Mouse (Mus musculus): ENCODE data around the gene Prodh2. TPM values are rescaled to one million over a fixed set of nuclear protein-coding genes. Genes with fewer than 3 reads are reported as not detected.

The Prodh2 gene
- polyA plus RNA-seq, 1 experiment from 2014 or later: not detected

- H3K27ac ChIP-seq: peak overlapping the region; percentile 95
Measured at GRCm38 (mm10) chr7:30553021-30553589, 59.7 kb downstream of the Prodh2 start.

GRCm38 (mm10) chr7:30553810-30554584, 60.6 kb downstream of the Prodh2 start:
- Histone ChIP-seq H3K4me1 (peaks cover 36% of the 10 kb centered on the region), H3K36me3 (peaks cover 42% of the 10 kb centered on the region), H3K27ac (peak overlapping the region; percentile 95; the same call in 1 of the 2 replicates), H3K9ac (peak overlapping the region; percentile 77), H3K4me3 (peak overlapping the region; percentile 68), H3K9me3 (no peaks in the 10 kb centered on the region), H3K27me3 (no peaks in the 10 kb centered on the region), H3K4me2 (replicated peaks) (peak overlapping the region; percentile 94)
- 84% methylated on average over 22 of the region's 22 CpGs for WGBS
- ATAC-seq (ENCODE audit: low FRiP score, low read depth): no peak

More at GRCm38 (mm10) chr7:30553021-30553589, 59.7 kb downstream of the Prodh2 start:
- H3K9ac ChIP-seq: peak overlapping the region; percentile 77
- H3K27me3 ChIP-seq: no peaks in the 10 kb centered on the region
- peaks cover 27% of the 10 kb centered on the region for H3K4me1 ChIP-seq
- H3K9me3 ChIP-seq: no peaks in the 10 kb centered on the region
- peak overlapping the region; percentile 68 for H3K4me3 ChIP-seq
- H3K36me3 ChIP-seq: peaks cover 51% of the 10 kb centered on the region
- H3K4me2 ChIP-seq (replicated peaks): peak overlapping the region; percentile 94
- ATAC-seq (ENCODE audit: low FRiP score, low read depth): no peak
- 5% methylated on average over 23 of the region's 23 CpGs for WGBS

- Histone ChIP-seq H3K4me1 (peaks cover 46% of the 10 kb centered on the region), H3K36me3 (peaks cover 36% of the 10 kb centered on the region), H3K9me3 (no peaks in the 10 kb centered on the region), H3K27ac (no peak overlapping the region), H3K27me3 (no peaks in the 10 kb centered on the region), H3K4me2 (replicated peaks) (no peak overlapping the region), H3K4me3 (no peak overlapping the region), H3K9ac (no peak overlapping the region)
- ATAC-seq (ENCODE audit: low FRiP score, low read depth): no peak
- 93% methylated on average over 18 of the region's 18 CpGs for WGBS
Measured at GRCm38 (mm10) chr7:30556894-30557536, 63.6 kb downstream of the Prodh2 start.

GRCm38 (mm10) chr7:30557901-30558514, 64.6 kb downstream of the Prodh2 start:
- H3K4me2 ChIP-seq (replicated peaks): peak overlapping the region; percentile 96
- no peaks in the 10 kb centered on the region for H3K9me3 ChIP-seq
- 91% methylated on average over 13 of the region's 13 CpGs for whole genome bisulfite sequencing
- peaks cover 36% of the 10 kb centered on the region for H3K36me3 ChIP-seq
- ATAC-seq (ENCODE audit: low FRiP score, low read depth): no peak
- H3K27ac ChIP-seq: no peak overlapping the region
- H3K27me3 ChIP-seq: no peaks in the 10 kb centered on the region
- peak overlapping the region; percentile 68 for H3K4me3 ChIP-seq
- H3K4me1 ChIP-seq: peaks cover 41% of the 10 kb centered on the region
- H3K9ac ChIP-seq: peak overlapping the region; percentile 78

- no peak for ATAC-seq (ENCODE audit: low FRiP score, low read depth)
- WGBS: 14% methylated on average over 12 of the region's 12 CpGs
- H3K36me3 ChIP-seq: peaks cover 36% of the 10 kb centered on the region
- H3K27ac ChIP-seq: no peak overlapping the region; the same call in 1 of the 2 replicates
- H3K4me2 ChIP-seq (replicated peaks): peak overlapping the region; percentile 96
- peak overlapping the region; percentile 78 for H3K9ac ChIP-seq
- H3K9me3 ChIP-seq: no peaks in the 10 kb centered on the region
- peak overlapping the region; percentile 68 for H3K4me3 ChIP-seq
- H3K4me1 ChIP-seq: peaks cover 35% of the 10 kb centered on the region
- H3K27me3 ChIP-seq: no peaks in the 10 kb centered on the region
Measured at GRCm38 (mm10) chr7:30558656-30559442, 65.4 kb downstream of the Prodh2 start.

- WGBS: under 1% methylated on average over 20 of the region's 20 CpGs
- peaks cover 37% of the 10 kb centered on the region for H3K4me1 ChIP-seq
- H3K36me3 ChIP-seq: peaks cover 30% of the 10 kb centered on the region
- no peaks in the 10 kb centered on the region for H3K27me3 ChIP-seq
- peak within 1 kb of the TSS; percentile 68 for H3K4me3 ChIP-seq
- H3K9me3 ChIP-seq: no peaks in the 10 kb centered on the region
- peak within 1 kb of the TSS; percentile 96 for H3K4me2 ChIP-seq (replicated peaks)
- H3K27ac ChIP-seq: no peak within 1 kb of the TSS; the same call in 1 of the 2 replicates
- ATAC-seq (ENCODE audit: low FRiP score, low read depth): peak; percentile 90
- H3K9ac ChIP-seq: peak within 1 kb of the TSS; percentile 78
Measured at GRCm38 (mm10) chr7:30559443-30559954, 66.1 kb downstream of the Prodh2 start, which contains the start of gene Lin37. Gene Lin37 (minus strand): TSS chr7:30559838.

GRCm38 (mm10) chr7:30560296-30560695, 66.9 kb downstream of the Prodh2 start:
- Histone ChIP-seq H3K27me3 (no peaks in the 10 kb centered on the region), H3K4me3 (no peak overlapping the region), H3K9ac (no peak overlapping the region), H3K27ac (no peak overlapping the region), H3K36me3 (peaks cover 27% of the 10 kb centered on the region), H3K9me3 (no peaks in the 10 kb centered on the region), H3K4me2 (replicated peaks) (peak overlapping the region; percentile 96), H3K4me1 (peaks cover 37% of the 10 kb centered on the region)
- 62% methylated on average over 2 of the region's 2 CpGs for WGBS
- no peak for ATAC-seq (ENCODE audit: low FRiP score, low read depth)

- ATAC-seq (ENCODE audit: low FRiP score, low read depth): no peak; the same call in 1 of the 2 replicates
- H3K27ac ChIP-seq: peak overlapping the region; percentile 73; the same call in 1 of the 2 replicates
Measured at GRCm38 (mm10) chr7:30562526-30563116, 69.2 kb downstream of the Prodh2 start.

More at GRCm38 (mm10) chr7:30562526-30563116, 69.2 kb downstream of the Prodh2 start:
- H3K36me3 ChIP-seq: peaks cover 28% of the 10 kb centered on the region
- H3K4me2 ChIP-seq (replicated peaks): peak overlapping the region; percentile 82
- no peaks in the 10 kb centered on the region for H3K9me3 ChIP-seq
- no peaks in the 10 kb centered on the region for H3K27me3 ChIP-seq
- peak overlapping the region; percentile 81 for H3K9ac ChIP-seq
- peak overlapping the region; percentile 74 for H3K4me3 ChIP-seq
- peaks cover 37% of the 10 kb centered on the region for H3K4me1 ChIP-seq
- 1% methylated on average over 27 of the region's 27 CpGs for WGBS
